Mouse (Mus musculus) midbrain, embryonic 12.5 days (tissue): ENCODE results near the gene Dynll2. TPM values are rescaled to one million over a fixed set of nuclear protein-coding genes. Genes with fewer than 3 reads are reported as not detected.
"Not testable (repeated sequence)": the region's sequence is repeated elsewhere in the genome, so short reads cannot be mapped to it uniquely, and the experiment has no call there.

Experiments used
- ATAC-seq: fragments of 200-750 bp; cut with Nextera tagmentation; 2 replicates; pipeline ENCODE4 v1.8.0; 2017; ENCODE audit warnings: low read depth, moderate TSS enrichment, moderate library complexity; ENCODE audit not compliant: low FRiP score
- H3K27ac ChIP-seq: fragments of 300-500 bp; sonication (generic); replicated peaks from 2 replicates; pipeline ENCODE4 v1.5.1; 2016; ENCODE audit warnings: mild to moderate bottlenecking
- H3K27me3 ChIP-seq: fragments of 300-500 bp; sonication (generic); 2 replicates; pipeline ENCODE4 v1.6.1; 2016; ENCODE audit warnings: mild to moderate bottlenecking
- H3K36me3 ChIP-seq: fragments of 300-500 bp; sonication (generic); 2 replicates; pipeline ENCODE4 v1.6.1; 2016
- H3K4me1 ChIP-seq: fragments of 300-500 bp; sonication (generic); 2 replicates; pipeline ENCODE4 v1.6.1; 2016
- H3K4me2 ChIP-seq: fragments of 300-500 bp; sonication (generic); replicated peaks from 2 replicates; pipeline ENCODE4 v1.6.1; 2016; ENCODE audit warnings: mild to moderate bottlenecking, moderate library complexity
- H3K4me3 ChIP-seq: fragments of 300-500 bp; sonication (generic); 2 replicates; pipeline ENCODE4 v1.5.1; 2016; ENCODE audit warnings: mild to moderate bottlenecking
- H3K9ac ChIP-seq: fragments of 300-500 bp; sonication (generic); replicated peaks from 2 replicates; pipeline ENCODE4 v1.6.1; 2016; ENCODE audit warnings: mild to moderate bottlenecking, moderate library complexity
- H3K9me3 ChIP-seq: fragments of 300-500 bp; sonication (generic); 2 replicates; pipeline ENCODE4 v1.6.1; 2016; ENCODE audit warnings: mild to moderate bottlenecking
- WGBS: fragments of 180-500 bp; shearing (Covaris S2); methylation state at CpG from one replicate; pipeline ENCODE4 v1.1.7; 2016; 5-methylcytosine and 5-hydroxymethylcytosine counted together
- polyA plus RNA-seq: library from polyadenylated mRNA; unstranded; fragments of >200 nt; fragmentation: Nextera tagmentation; extraction: Ambion mirVana; gene quantifications from 2 replicates; pipeline ENCODE4 v1.2.1, GENCODE M21; 2016

Gene Dynll2
- polyA plus RNA-seq, 1 experiment from 2014 or later = 40.8 TPM

DNA sequence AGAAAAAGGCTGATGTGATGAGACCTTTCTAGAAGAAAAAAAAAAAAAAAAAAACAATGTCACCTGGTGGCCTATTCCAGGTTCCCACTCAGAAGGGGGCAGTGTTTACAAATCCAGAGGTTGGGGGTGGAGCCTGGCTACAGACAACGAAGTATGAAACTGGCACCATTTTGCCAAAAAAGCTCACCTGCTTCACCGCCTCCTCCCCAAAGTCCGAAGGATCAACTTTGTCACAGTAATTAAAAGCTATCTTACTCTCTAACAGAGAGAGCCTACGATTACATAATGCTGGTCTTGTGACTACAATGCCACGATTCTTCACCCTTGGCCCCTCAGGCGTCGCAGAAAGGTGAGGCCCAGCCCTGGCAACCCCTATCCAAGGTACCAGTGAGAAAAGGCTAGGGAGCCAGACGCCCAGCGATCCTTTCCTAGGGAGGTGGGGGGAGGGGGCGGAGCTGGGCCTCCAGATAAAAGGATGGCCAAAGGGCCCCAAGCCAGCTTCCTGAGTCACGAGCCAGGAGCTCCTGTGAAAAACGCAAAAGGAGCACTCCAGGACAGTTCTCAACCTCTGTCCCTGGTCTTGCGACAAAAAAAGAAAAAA is 1.1 kb downstream of the Dynll2 start:
- no peak for ATAC-seq
- no peaks in the 10 kb centered on the region for H3K9me3 ChIP-seq

DNA sequence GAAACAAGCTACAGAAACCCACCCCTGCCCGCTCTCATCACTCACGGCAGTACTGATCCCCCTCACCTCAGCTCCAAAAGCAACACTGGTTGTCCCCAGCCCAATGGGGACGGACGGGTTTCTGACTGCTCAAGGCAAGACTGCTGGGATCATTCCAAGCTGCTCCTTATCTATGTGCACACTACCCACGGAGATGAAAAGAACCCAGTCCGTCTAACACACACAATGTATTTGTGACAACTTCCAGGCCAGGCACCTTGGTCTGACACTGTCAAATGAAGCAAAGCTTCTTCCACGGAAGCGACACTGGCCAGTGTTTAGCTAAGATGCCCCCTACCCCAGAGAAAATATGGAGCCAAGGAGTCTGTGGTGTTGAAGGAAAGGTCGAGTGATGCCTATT is 1.7 kb downstream of the Dynll2 start:
- H3K4me2 ChIP-seq = peak overlapping the region; percentile 93
- H3K9me3 ChIP-seq = no peaks in the 10 kb centered on the region
- WGBS = 43% methylated on average over 9 of the region's 9 CpGs
- H3K36me3 ChIP-seq = peaks cover 32% of the 10 kb centered on the region
- peak overlapping the region; percentile 96 for H3K9ac ChIP-seq
- no peaks in the 10 kb centered on the region for H3K27me3 ChIP-seq
- peak overlapping the region; percentile 89 for H3K4me3 ChIP-seq
- no peak for ATAC-seq
- H3K27ac ChIP-seq = no peak overlapping the region
- peaks cover 35% of the 10 kb centered on the region for H3K4me1 ChIP-seq

More for the DNA sequence above, 1.1 kb downstream of the Dynll2 start:
- peaks cover 26% of the 10 kb centered on the region for H3K36me3 ChIP-seq
- no peaks in the 10 kb centered on the region for H3K27me3 ChIP-seq
- whole genome bisulfite sequencing = 2% methylated on average over 13 of the region's 13 CpGs
- H3K4me1 ChIP-seq = peaks cover 35% of the 10 kb centered on the region
- peak overlapping the region; percentile 93 for H3K4me2 ChIP-seq
- H3K4me3 ChIP-seq = peak overlapping the region; percentile 89
- H3K9ac ChIP-seq = peak overlapping the region; percentile 96
- H3K27ac ChIP-seq = peak overlapping the region; percentile 98

DNA sequence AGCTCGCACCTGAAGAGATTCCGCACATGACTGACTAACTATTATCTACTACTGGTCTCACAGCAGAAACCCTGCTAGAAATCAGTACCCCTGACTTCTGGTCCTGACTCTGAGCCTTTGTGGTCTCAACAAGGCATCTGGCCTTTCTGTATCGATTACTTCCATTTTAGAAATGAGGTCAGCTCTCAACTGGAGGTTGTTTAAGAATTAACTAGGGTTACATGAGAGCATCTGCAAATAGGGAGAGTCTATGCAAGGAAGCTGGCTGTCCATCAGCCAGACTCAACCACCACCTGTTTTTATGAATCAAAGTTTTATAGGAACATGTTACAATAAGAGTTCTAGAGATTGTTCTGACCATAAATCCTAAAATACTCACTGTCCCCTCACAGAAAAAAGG is 2.8 kb downstream of the Dynll2 start:
- H3K4me2 ChIP-seq = peak overlapping the region; percentile 93
- no peaks in the 10 kb centered on the region for H3K9me3 ChIP-seq
- H3K9ac ChIP-seq = peak overlapping the region; percentile 17; the same call in 1 of the 2 replicates
- ATAC-seq = no peak
- 84% methylated on average over 3 of the region's 3 CpGs for WGBS
- H3K27ac ChIP-seq = no peak overlapping the region
- peaks cover 42% of the 10 kb centered on the region for H3K36me3 ChIP-seq
- peaks cover 35% of the 10 kb centered on the region for H3K4me1 ChIP-seq
- H3K4me3 ChIP-seq = peak overlapping the region; percentile 89
- no peaks in the 10 kb centered on the region for H3K27me3 ChIP-seq

DNA sequence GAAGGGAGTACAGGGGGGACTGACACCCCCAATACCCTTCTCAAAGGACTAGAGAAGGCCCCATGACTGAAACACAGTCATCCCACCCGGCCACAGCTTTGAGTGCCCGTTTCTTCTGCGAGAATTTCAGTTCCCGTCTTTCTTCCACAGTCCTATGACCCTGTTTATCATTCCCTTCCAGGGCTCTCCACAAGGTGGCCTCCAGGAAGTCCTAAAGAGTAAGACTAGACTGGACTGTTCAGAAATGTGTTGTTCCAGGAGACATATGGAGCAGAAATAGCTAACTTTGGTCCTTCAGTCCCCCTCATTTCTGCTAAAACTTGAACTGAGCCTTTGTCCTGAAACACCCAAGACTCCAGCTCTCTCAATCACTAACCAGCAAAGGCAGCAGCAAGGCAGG is 8.4 kb downstream of the Dynll2 start:
- Histone ChIP-seq H3K9me3 (no peaks in the 10 kb centered on the region), H3K36me3 (peaks cover 67% of the 10 kb centered on the region), H3K27me3 (no peaks in the 10 kb centered on the region), H3K27ac (no peak overlapping the region), H3K4me1 (peaks cover 6% of the 10 kb centered on the region), H3K4me3 (no peak overlapping the region), H3K9ac (no peak overlapping the region), H3K4me2 (no peak overlapping the region)
- no peak for ATAC-seq
- WGBS = 82% methylated on average over 4 of the region's 4 CpGs

DNA sequence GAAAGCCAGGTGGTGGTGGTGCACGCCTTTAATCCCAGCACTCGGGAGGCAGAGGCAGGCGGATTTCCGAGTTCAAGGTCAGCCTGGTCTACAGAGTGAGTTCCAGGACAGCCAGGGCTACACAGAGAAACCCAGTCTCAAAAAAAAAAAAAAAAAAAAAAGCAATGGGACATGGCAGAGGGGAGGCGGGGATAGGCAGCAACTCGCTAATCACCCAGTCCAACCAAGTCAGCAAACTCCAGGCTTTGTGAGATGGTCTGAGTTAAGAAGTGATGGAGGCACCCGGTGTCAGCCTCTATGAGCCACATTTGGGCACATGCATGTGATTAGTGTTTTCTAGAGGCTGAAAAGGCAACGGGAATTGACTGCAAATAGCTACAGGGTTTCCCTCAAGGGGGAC is 10.3 kb downstream of the Dynll2 start:
- not testable (repeated sequence) for H3K4me2 ChIP-seq, H3K4me3 ChIP-seq, H3K27ac ChIP-seq, ATAC-seq, H3K4me1 ChIP-seq, H3K9ac ChIP-seq, H3K9me3 ChIP-seq, H3K27me3 ChIP-seq
- peaks cover 49% of the 10 kb centered on the region for H3K36me3 ChIP-seq
- WGBS = 89% methylated on average over 8 of the region's 8 CpGs

DNA sequence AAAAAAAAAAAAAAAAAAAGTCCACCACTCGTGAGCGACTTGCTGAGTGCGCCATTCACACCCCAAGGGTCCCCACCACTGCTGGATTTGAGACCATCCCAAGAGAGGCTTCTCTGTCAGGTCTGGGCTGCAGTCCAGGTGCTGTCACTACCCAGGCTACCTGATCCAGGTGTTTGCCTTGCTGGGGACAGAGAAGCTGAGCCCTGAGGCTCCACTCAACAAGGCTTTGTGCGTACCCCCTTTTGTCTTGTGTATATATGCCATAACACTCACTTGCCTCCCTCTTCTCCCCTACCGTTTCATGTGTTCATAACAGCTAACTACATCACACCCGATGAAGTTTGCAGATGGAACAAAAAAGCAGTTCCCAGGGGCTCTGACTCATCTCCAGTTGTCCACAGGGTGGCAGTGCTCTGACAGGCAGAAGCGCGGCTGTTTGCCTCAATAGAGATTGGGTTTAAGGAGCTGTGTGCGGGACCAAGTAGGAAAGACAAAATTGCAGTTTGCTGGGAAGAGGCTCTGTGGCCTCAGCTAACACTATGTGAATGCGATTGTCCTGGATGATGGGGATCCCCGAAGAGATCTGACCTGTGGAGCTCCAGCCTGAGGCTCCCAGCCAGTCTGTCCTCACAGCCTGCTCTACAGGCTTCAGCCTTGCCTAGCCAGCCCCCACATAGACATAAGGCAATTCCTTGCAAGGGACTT is 12.7 kb downstream of the Dynll2 start:
- Histone ChIP-seq H3K4me2 (no peak overlapping the region), H3K27ac (no peak overlapping the region), H3K27me3 (no peaks in the 10 kb centered on the region), H3K9ac (no peak overlapping the region), H3K4me1 (no peaks in the 10 kb centered on the region; the same call in 1 of the 2 replicates), H3K36me3 (peaks cover 26% of the 10 kb centered on the region), H3K4me3 (no peak overlapping the region), H3K9me3 (no peaks in the 10 kb centered on the region)
- 21% methylated on average over 11 of the region's 11 CpGs for WGBS
- 0 out of 2 replicates have a peak, but pooled peaks have one; percentile 47 for ATAC-seq

DNA sequence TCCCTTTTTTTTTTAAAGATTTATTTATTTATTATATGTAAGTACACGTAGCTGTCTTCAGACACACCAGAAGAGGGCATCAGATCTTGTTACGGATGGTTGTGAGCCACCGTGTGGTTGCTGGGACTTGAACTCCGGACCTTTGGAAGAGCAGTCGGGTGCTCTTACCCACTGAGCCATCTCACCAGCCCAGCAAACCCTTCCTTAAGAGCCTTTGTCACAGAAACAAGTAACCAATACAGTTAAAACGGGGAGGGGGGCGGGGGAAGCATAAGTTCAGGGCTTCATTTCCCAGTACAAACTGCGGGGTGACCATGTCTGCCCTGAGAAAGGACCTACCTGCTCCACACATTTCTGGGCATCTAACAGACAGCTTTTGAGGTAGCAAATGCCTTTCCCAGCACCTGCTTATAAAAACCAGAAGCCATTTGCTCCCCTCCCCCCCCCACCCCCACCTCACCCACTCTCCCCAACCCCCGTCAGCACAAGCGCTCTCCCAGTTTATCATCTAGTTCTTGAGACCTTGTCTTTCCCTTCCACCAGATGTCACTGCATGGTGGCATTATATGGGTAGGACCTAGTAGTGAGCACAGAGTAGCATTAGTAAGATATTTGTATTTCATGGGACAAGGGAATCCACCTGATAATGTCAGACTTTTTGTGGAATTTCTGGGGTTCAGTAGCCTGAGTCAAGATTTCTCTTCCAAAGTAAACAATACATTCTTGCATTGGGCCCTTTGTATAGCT is 13.6 kb downstream of the Dynll2 start:
- 55% methylated on average over 10 of the region's 10 CpGs for WGBS
- ATAC-seq = no peak

DNA sequence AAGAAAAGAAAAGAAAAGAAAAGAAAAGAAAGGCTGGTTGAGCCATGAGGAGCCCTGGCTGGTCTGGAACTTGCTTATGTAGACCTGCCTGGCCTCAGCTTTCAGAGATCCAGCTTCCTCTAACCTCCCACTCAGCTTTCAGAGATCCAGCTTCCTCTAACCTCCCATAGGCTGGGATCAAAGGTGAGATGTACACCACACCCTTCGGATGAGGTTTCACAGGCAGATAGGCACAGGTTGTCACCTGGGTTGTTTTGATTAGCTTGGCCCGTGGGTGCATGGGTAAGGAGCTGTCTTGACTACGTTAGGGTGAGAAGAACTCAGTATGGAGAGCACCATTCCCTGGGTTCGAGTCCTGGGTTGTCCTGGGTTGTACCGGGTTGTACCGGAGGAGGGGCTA is 14.5 kb downstream of the Dynll2 start:
- Histone ChIP-seq H3K27ac (no peak overlapping the region), H3K36me3 (peaks cover 8% of the 10 kb centered on the region), H3K4me2 (no peak overlapping the region), H3K4me1 (no peaks in the 10 kb centered on the region; the same call in 1 of the 2 replicates), H3K4me3 (no peak overlapping the region), H3K9me3 (no peaks in the 10 kb centered on the region), H3K9ac (no peak overlapping the region), H3K27me3 (peaks cover 5% of the 10 kb centered on the region; the same call in 1 of the 2 replicates)
- no peak for ATAC-seq
- 82% methylated on average over 6 of the region's 6 CpGs for WGBS

More for the DNA sequence above, 13.6 kb downstream of the Dynll2 start:
- H3K9ac ChIP-seq = no peak overlapping the region
- H3K36me3 ChIP-seq = peaks cover 17% of the 10 kb centered on the region
- H3K4me3 ChIP-seq = no peak overlapping the region
- no peak overlapping the region for H3K4me2 ChIP-seq
- no peak overlapping the region for H3K27ac ChIP-seq
- no peaks in the 10 kb centered on the region for H3K9me3 ChIP-seq
- H3K27me3 ChIP-seq = peaks cover 3% of the 10 kb centered on the region; the same call in 1 of the 2 replicates
- no peaks in the 10 kb centered on the region; the same call in 1 of the 2 replicates for H3K4me1 ChIP-seq

DNA sequence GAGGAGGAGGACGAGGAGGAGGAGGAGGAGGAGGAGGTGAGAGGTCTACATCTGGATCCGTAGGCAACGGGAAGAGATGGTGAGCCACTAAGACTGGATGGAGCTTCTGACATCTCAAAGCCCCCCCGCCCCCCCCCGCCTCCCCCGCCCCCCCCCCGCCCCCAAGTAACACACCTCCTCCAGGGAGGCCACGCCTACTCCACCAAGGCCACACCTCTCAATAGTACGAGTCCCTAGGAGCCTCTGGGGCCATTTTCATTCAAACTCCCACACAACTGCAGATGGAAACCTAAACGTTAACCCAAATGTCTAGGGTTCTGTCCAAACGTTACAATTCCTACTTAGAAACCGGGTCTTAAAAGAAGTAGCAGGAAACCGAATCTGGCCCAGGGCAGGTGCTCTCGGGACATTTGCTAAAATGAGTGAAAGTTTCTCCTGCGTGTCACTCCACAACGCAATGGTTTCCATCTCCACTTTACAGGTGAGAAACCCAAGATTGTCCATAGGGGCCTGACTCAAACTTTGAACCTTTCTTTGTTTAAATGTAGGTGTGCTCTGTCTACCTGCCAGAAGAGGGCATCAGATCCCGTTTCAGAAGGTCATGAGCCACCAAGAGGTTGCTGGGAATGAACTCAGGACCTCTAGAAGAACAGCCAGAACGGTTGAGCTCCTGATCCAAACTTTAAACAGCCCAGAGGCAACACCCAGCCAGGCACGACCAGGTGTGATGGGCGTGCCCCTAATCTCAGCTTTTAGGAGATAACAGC is 18.8 kb downstream of the Dynll2 start:
- Histone ChIP-seq H3K4me2 (peak overlapping the region; percentile 41), H3K4me1 (no peaks in the 10 kb centered on the region)
- no peak for ATAC-seq

DNA sequence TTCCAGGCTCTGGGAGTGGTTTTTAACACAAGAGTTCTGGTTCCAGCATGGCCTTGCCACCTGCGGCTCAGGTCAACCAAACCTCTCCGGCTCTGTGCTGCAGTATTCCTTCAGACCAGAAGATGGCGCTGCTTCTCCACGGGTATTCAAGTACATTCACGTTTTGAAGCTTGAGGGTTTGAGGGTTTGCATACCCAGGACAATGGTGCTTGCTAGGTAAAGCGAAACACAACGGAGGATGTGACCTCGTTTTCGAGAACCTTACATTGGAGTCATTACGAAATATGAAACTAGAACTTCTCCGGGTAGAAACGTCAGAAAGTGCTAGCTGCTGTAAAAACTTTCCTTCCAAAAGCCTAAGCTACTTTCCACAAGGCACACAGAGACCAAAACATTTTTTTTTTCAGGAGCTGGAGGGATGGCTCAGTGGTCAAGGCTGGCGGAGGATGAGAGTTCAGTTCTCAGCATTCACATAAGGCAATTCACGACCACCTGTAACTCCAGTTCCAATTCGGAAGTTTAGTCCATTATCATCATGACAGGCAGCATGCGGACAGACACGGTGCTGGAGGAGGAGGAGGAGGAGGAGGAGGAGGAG is 19.5 kb downstream of the Dynll2 start:
- H3K36me3 ChIP-seq = no peaks in the 10 kb centered on the region
- peak; percentile 23; the same call in 1 of the 2 replicates for ATAC-seq
- peaks cover 10% of the 10 kb centered on the region; the same call in 1 of the 2 replicates for H3K27me3 ChIP-seq
- 2% methylated on average over 17 of the region's 17 CpGs for WGBS
- H3K4me1 ChIP-seq = no peaks in the 10 kb centered on the region
- no peaks in the 10 kb centered on the region for H3K9me3 ChIP-seq
- peak overlapping the region; percentile 19; the same call in 1 of the 2 replicates for H3K4me3 ChIP-seq
- no peak overlapping the region for H3K9ac ChIP-seq
- H3K4me2 ChIP-seq = peak overlapping the region; percentile 41
- H3K27ac ChIP-seq = no peak overlapping the region

More for the DNA sequence above, 18.8 kb downstream of the Dynll2 start:
- Histone ChIP-seq H3K4me3 (no peak overlapping the region), H3K36me3 (no peaks in the 10 kb centered on the region), H3K9me3 (no peaks in the 10 kb centered on the region), H3K27ac (no peak overlapping the region), H3K27me3 (peaks cover 10% of the 10 kb centered on the region; the same call in 1 of the 2 replicates), H3K9ac (no peak overlapping the region)
- 16% methylated on average over 19 of the region's 20 CpGs for WGBS

DNA sequence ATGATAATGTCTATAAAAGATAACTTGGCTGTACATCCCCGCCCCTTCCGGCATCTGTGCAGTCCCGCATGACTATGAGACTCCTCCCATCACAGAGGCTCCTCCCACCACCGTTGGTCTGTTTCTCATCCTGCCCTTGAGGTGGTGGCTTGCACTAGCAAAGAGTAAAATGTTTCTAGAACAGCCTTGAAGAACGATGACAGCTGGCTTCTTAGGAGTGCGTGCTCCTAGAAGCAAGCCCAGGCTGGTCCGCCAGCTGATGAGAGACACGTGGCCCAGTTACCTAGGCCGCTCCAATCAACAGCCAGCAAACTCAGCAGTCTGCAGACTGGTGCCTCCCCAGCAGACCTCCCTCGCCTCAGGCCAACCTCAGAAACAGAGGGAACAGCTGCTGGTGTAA is 21.1 kb downstream of the Dynll2 start:
- no peak for ATAC-seq
- Histone ChIP-seq H3K36me3 (no peaks in the 10 kb centered on the region), H3K9me3 (no peaks in the 10 kb centered on the region), H3K27ac (no peak overlapping the region), H3K4me2 (no peak overlapping the region), H3K27me3 (peaks cover 10% of the 10 kb centered on the region; the same call in 1 of the 2 replicates), H3K4me3 (no peak overlapping the region), H3K4me1 (no peaks in the 10 kb centered on the region), H3K9ac (no peak overlapping the region)
- WGBS = 52% methylated on average over 10 of the region's 10 CpGs
